Mouse (Mus musculus) heart, postnatal 0 days (tissue): ENCODE measurements around the gene Scamp5.

Experiments
- CTCF ChIP-seq: IDR thresholded peaks from 2 replicates; pipeline ENCODE4 v1.5.1; 2016; ENCODE audit warnings: antibody characterized with exemption, control low read depth, low read depth
- EP300 ChIP-seq: IDR thresholded peaks from 2 replicates; pipeline ENCODE4 v1.6.1; 2016; ENCODE audit warnings: antibody characterized with exemption, low read depth

DNA sequence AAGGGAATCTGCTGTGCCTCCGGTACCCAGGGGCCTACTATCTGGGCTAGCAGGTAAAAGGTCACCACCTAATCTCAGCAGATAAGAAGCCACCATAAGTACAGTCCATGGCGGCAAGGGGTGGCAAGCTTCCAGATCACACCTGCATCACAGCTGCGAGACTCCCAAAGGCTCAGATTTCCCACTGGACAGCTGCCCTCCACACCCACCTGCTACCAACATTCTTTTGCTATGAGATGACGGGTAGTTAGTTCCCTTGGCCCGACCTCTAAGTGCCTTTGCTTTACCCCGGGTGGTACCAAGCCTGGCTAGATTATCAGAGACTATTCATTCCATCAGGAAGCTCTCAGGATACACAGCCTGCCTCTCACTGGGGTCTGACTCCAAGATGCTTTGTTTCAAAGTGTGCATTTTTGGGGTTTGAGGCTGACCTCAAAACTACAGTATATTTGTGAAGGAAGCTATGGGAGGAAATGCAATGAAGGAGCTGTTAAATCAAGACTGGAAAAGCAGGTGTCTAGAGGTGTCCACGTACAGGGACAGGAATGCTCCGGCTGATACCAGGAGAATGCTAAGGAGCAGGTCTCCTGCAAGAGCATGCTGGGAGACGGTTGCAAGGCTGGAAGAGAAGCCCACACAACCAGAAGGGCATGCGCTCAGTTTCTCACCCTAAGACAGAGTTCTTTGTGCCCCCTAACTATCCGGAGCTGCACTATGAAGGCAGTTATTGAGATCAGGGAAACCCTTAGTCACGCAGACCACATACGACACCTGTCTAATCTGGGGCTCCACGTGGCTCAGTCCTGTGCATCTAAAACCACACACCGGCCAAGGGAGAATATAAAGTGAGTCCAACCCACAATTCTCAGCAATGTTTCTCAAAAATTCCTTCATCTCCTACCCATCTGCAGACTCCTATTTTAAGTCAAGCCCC lies 65.3 kb downstream of the Scamp5 start:
- TF ChIP-seq EP300 (no peak), CTCF (no peak)
